Mouse (Mus musculus) CD8-positive naive resting alpha-beta T cell, adult 2 months (primary cell): ENCODE data around the gene Traf2.

ENCODE experiments used
- DNase-seq, 2 experiments: peaks; one replicate each; pipeline ENCODE4 v3.0.0; 2022; ENCODE audit warnings: low read depth in 2 of 2, low spot score in 2 of 2

Gene Traf2

DNA sequence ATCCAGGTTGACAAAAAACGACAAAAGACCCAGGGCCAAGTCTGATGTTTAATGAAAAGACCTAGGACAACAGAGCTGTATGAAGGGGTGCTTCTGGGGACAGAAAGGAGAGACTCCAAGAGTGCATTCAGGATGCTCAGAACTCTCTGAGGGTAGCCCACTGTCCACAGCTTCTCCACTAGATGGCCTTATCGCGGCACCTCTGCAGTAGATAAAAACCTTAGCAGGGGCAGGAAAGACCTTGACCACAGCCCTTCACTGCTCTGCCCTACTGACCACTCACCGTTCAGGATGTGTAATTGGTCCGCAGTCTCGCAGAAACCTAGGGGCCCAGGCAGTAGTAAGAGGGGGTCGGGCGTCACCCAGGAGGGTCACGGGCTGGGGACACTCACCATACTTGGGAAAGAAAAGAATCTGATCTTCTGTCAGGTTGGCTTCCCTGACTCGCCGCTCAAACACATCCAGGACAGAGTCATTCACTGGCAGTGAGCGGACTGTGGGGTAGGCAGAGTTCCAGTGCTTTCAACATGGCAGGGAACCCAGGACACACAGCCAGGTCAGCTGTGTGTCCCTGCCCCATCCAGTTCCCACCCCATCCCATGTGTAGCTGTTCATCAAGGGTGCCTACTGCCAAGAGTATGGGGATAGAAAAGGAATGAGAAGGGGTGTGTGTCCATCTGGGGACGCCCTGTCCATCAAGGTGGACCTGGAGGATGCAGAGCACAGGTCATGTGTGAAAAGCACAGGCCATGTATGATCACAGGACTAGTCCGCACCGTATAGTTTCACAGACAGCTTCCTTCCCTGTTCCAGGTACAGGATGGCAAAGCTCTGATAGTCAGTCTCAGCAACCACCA lies 47.9 kb downstream of the Traf2 start:
- no peak for DNase-seq

GRCm38 (mm10) chr2:25497846-25498575 lies 48.7 kb downstream of the Traf2 start:
- DNase-seq: no peak

GRCm38 (mm10) chr2:25496462-25496861 lies 50.3 kb downstream of the Traf2 start:
- no peak for DNase-seq

- no peak for DNase-seq
These were observed 53.2 kb downstream of the Traf2 start, which contains the start of gene Lcn12 for GRCm38 (mm10) chr2:25493476-25493961. Lcn12 (minus strand) TSS chr2:25493911.

- no peak for DNase-seq
These were observed 53.8 kb downstream of the Traf2 start for GRCm38 (mm10) chr2:25492988-25493387.

DNA sequence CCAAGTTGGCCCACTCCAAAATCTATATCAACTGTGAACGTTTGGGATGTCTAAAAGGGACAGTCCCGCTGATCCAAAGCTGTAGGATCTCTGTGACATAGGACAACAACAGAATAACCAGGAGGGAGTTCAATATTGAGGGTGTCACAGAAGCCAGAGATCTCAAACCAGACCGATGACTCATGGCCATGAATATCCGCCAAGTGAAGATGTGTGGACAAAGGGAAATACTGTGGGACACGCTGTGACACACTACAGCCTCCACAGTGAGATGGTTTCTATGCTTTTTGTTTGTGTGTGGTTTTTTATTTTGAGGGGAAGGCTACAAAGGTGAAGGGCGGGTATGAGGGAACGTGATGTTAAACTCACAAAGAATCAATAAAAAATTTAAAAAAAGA lies 58.1 kb downstream of the Traf2 start:
- no peak for DNase-seq

DNA sequence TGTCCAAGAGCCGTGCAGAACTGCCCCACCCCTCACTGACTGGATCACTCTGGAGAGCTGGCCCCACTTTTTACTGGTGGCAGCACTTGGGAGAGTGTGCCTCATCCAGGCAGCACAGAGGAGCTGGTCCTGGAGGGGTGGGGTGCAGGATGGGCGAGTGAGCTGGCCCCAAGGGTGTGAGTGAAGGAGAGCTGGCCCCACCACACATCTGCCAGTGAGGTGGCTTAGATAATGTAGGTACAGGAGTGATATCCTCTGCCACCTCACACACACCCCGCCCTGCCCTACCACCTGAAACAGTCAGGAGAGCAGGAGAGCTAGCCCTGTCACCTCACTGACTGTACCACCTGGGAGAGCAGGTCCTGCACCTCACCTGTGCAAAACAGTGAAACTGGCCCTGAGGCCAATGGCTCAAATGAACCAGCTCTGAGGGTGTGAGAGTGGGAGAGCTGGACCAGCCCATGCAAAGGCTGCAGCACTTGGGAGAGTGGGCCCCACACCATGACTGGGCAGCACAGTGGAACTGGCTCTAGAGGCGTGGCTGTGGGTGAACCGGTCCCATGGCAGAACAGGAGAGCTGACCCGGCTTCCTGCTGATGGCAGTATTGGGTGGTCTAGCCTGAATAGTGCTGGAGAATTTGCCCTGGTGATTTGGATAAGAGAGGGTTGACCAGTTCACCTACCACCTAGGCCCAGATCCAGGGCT lies 58.6 kb downstream of the Traf2 start:
- DNase-seq: no peak

- DNase-seq: no peak
These were observed 61.7 kb downstream of the Traf2 start for GRCm38 (mm10) chr2:25484901-25485647.

DNA sequence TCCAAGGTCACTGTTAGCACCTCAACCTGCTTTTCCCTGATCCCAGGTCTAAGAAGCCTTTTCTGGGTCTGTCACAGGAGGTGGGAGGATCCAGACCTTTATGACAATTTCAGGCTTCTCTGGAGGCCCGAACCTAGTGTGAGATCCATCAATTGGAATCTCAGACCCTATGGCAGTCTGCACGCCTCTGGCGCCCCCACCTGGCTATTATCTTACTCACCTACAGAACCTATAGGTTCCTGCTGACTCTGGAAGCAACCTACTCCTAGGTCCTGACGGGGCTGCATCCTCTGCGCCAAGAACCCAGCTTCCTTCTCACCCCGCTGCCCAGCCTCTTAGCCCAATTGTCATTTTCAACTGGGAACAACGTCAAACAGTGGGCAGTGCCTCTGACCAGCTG lies 63.8 kb downstream of the Traf2 start:
- DNase-seq: peak; percentile 59 to 71

- no peak for DNase-seq
These were observed 66.2 kb downstream of the Traf2 start for GRCm38 (mm10) chr2:25480541-25480940.

GRCm38 (mm10) chr2:25479551-25480311 lies 67.0 kb downstream of the Traf2 start:
- no peak for DNase-seq

- no peak for DNase-seq
These were observed 68.6 kb downstream of the Traf2 start for GRCm38 (mm10) chr2:25477967-25478675.

- no peak for DNase-seq
These were observed 69.2 kb downstream of the Traf2 start for GRCm38 (mm10) chr2:25477541-25477940.

- DNase-seq: no peak
These were observed 74.2 kb downstream of the Traf2 start for GRCm38 (mm10) chr2:25472550-25472949.

GRCm38 (mm10) chr2:25469969-25470368 lies 76.8 kb downstream of the Traf2 start, which contains the start of gene Ptgds:
Ptgds (minus strand) TSS chr2:25470046.
- DNase-seq: no peak

DNA sequence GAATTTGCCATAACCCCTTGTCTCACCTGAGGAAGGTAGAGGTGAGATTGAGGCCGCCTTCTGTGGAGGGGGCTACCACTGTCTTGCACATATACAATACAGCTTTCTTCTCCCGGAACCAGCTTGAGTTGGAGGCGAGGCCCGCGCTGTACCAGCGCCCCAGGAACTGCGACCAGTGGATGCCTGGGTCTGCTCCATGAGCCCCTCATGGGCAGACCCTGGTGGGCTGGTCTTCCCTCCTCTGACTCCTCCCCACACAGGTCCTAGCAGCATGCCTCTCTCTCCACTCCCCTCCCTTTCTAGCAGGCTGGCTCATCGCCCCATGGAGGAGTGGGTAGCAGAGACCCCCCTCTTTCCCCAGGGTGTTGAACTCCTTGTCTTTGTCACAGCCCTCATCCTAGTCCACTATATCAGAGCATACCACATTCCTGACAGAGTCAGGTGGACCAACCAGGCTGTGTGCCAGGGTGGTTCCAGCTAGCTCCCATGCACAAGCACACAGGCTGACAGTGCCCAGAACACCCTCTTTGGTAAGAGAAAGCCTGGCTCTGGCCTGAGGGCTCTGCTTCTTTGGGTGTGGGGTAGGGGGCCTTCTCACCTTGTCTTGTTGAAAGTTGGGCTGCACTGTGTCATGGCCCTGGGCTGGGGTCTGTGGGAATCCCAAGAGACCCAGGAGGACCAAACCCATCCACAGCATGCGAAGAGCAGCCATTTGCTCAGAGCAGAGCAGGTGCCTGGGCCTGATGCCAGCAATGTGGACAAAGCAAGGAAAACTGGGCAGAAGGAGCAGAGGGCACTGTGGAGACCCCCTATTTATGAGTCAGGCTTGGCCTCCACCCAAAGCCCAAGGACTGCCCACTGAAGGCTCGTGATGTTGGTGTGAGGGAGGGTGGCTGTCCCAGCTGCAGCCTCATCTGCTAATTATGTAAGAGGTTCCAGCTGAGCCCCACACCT lies 77.5 kb downstream of the Traf2 start:
- no peak for DNase-seq
